Mouse (Mus musculus) midbrain, postnatal 0 days (tissue): ENCODE data around the gene Ndufs3. TPM values are rescaled to one million over a fixed set of nuclear protein-coding genes. Genes with fewer than 3 reads are reported as not detected.

ENCODE experiments used
- ATAC-seq: fragments of 200-750 bp; cut with Nextera tagmentation; 2 replicates; pipeline ENCODE4 v1.8.0; 2017; ENCODE audit warnings: moderate number of reproducible peaks, mild to moderate bottlenecking, moderate TSS enrichment, moderate library complexity; ENCODE audit not compliant: low FRiP score
- DNase-seq: peaks from one replicate; pipeline ENCODE4 v3.0.0-alpha.2; 2015; ENCODE audit warnings: low spot score
- H3K27ac ChIP-seq: fragments of 300-500 bp; sonication (generic); 2 replicates; pipeline ENCODE4 v1.5.1; 2014; ENCODE audit warnings: low read depth, mild to moderate bottlenecking, low read length, mixed read lengths
- H3K27me3 ChIP-seq: fragments of 300-500 bp; sonication (generic); 2 replicates; pipeline ENCODE4 v1.6.1; 2014; ENCODE audit warnings: low read length, control low read depth, mixed read lengths; ENCODE audit not compliant: insufficient read depth
- H3K36me3 ChIP-seq: fragments of 300-500 bp; sonication (generic); 2 replicates; pipeline ENCODE4 v1.6.1; 2014; ENCODE audit warnings: low read length, control low read depth, mixed read lengths; ENCODE audit not compliant: insufficient read depth
- H3K4me1 ChIP-seq: fragments of 300-500 bp; sonication (generic); 2 replicates; pipeline ENCODE4 v1.6.1; 2014; ENCODE audit warnings: mild to moderate bottlenecking, control low read depth, antibody characterized with exemption, low read length, mixed read lengths; ENCODE audit not compliant: insufficient read depth
- H3K4me2 ChIP-seq: fragments of 300-500 bp; sonication (generic); 2 replicates; pipeline ENCODE4 v1.6.1; 2014; ENCODE audit warnings: low read depth, mild to moderate bottlenecking, low read length, mixed read lengths; ENCODE audit not compliant: poor library complexity, severe bottlenecking
- H3K4me3 ChIP-seq: fragments of 300-500 bp; sonication (generic); 2 replicates; pipeline ENCODE4 v1.5.1; 2014; ENCODE audit warnings: low read depth, mild to moderate bottlenecking, low read length, moderate library complexity
- H3K9ac ChIP-seq: fragments of 300-500 bp; sonication (generic); replicated peaks from 2 replicates; pipeline ENCODE4 v1.6.1; 2014; ENCODE audit warnings: mild to moderate bottlenecking, low read length, moderate library complexity, mixed read lengths; ENCODE audit not compliant: poor library complexity, severe bottlenecking
- H3K9me3 ChIP-seq: fragments of 300-500 bp; sonication (generic); 2 replicates; pipeline ENCODE4 v1.6.1; 2016; ENCODE audit warnings: low read length, control low read depth
- CTCF ChIP-seq: IDR thresholded peaks from 2 replicates; pipeline ENCODE4 v1.5.1; 2016; ENCODE audit warnings: antibody characterized with exemption, mild to moderate bottlenecking
- WGBS: fragments of 180-500 bp; shearing (Covaris S2); extraction: QIAGEN DNeasy Blood & Tissue Kit; methylation state at CpG from one replicate; pipeline ENCODE4 v1.1.7; 2014; 5-methylcytosine and 5-hydroxymethylcytosine counted together
- polyA plus RNA-seq: library from polyadenylated mRNA; unstranded; fragments of >200 nt; fragmentation: Nextera tagmentation; extraction: Ambion mirVana; gene quantifications from 2 replicates; pipeline ENCODE4 v1.2.1, GENCODE M21; 2015
- total RNA-seq: library from RNA; depleted of rRNA; stranded (reverse); fragments of >200 nt; gene quantifications from 2 replicates; pipeline ENCODE4 v1.2.3, GENCODE M21; 2014

The Ndufs3 gene
- total and polyA plus RNA-seq, 2 experiments from 2014 or later, result 196 to 251 TPM

GRCm38 (mm10) chr2:90940233-90941229, 35.9 kb upstream of the Ndufs3 start, which contains the start of gene Celf1:
Celf1 (plus strand) TSS chr2:90940382.
- peak within 1 kb of the TSS; percentile 73 for H3K4me3 ChIP-seq
- peak within 1 kb of the TSS; percentile 65 for H3K4me2 ChIP-seq
- H3K9me3 ChIP-seq, result no peaks in the 10 kb centered on the region
- peak within 1 kb of the TSS; percentile 89 for H3K9ac ChIP-seq
- peak within 1 kb of the TSS; percentile 90 for H3K27ac ChIP-seq
- WGBS, result under 1% methylated on average over 75 of the region's 113 CpGs
- H3K4me1 ChIP-seq, result peaks cover 13% of the 10 kb centered on the region
- ATAC-seq (peak; percentile 95), DNase-seq (peak; percentile 93)
- no peaks in the 10 kb centered on the region for H3K27me3 ChIP-seq
- no peaks in the 10 kb centered on the region for H3K36me3 ChIP-seq
- peak; percentile 65 for TF ChIP-seq CTCF

DNA sequence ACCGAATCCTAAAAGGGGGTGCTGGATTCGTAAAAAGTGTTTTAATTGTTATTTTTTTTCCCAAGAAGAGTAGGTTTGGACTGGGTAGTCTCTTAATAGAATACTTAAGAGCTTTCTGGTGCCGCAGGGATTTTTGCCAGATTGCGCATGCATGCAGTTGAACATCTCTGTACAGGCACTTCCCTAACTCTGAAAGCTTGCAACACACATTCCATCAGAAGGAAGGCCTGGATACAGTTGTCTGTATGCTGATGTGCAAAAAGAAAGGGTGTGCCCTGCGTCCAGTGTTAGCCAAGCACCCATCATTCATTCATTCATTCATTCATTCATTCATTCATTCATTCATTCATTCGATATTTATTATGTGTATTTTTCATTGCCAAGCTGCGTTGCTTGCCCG, 35.1 kb upstream of the Ndufs3 start:
- DNase-seq (peak; percentile 15), ATAC-seq (peak; percentile 65)
- no peak for TF ChIP-seq CTCF
- H3K9me3 ChIP-seq, result no peaks in the 10 kb centered on the region
- WGBS, result 38% methylated on average over 8 of the region's 8 CpGs
- H3K4me1 ChIP-seq, result peaks cover 13% of the 10 kb centered on the region
- H3K4me2 ChIP-seq, result peak overlapping the region; percentile 65
- no peaks in the 10 kb centered on the region for H3K36me3 ChIP-seq
- peak overlapping the region; percentile 73 for H3K4me3 ChIP-seq
- peak overlapping the region; percentile 89 for H3K9ac ChIP-seq
- H3K27me3 ChIP-seq, result no peaks in the 10 kb centered on the region
- peak overlapping the region; percentile 90 for H3K27ac ChIP-seq

- H3K36me3 ChIP-seq, result no peaks in the 10 kb centered on the region
- ATAC-seq, result no peak
- no peak for DNase-seq
- H3K4me2 ChIP-seq, result no peak overlapping the region
- WGBS, result 74% methylated on average over 3 of the region's 3 CpGs
- H3K27ac ChIP-seq, result no peak overlapping the region
- peaks cover 13% of the 10 kb centered on the region for H3K4me1 ChIP-seq
- no peaks in the 10 kb centered on the region for H3K27me3 ChIP-seq
- TF ChIP-seq CTCF, result peak; percentile 8; the same call in 1 of the 2 replicates
- no peaks in the 10 kb centered on the region for H3K9me3 ChIP-seq
- H3K9ac ChIP-seq, result no peak overlapping the region
- H3K4me3 ChIP-seq, result no peak overlapping the region
Measured at GRCm38 (mm10) chr2:90938362-90938761, 33.7 kb upstream of the Ndufs3 start.

GRCm38 (mm10) chr2:90932273-90932672, 27.6 kb upstream of the Ndufs3 start:
- WGBS, result 79% methylated on average over 2 of the region's 2 CpGs
- no peak for DNase-seq

GRCm38 (mm10) chr2:90931829-90932228, 27.2 kb upstream of the Ndufs3 start:
- 84% methylated on average over 8 of the region's 8 CpGs for WGBS
- H3K36me3 ChIP-seq, result no peaks in the 10 kb centered on the region
- DNase-seq, result no peak
- H3K27ac ChIP-seq, result no peak overlapping the region
- no peaks in the 10 kb centered on the region for H3K27me3 ChIP-seq
- H3K9me3 ChIP-seq, result no peaks in the 10 kb centered on the region
- no peak for TF ChIP-seq CTCF
- H3K4me3 ChIP-seq, result no peak overlapping the region
- ATAC-seq, result no peak
- H3K9ac ChIP-seq, result no peak overlapping the region
- no peaks in the 10 kb centered on the region for H3K4me1 ChIP-seq
- no peak overlapping the region for H3K4me2 ChIP-seq

More at GRCm38 (mm10) chr2:90932273-90932672, 27.6 kb upstream of the Ndufs3 start:
- Histone ChIP-seq H3K4me3 (no peak overlapping the region), H3K9ac (no peak overlapping the region), H3K27me3 (no peaks in the 10 kb centered on the region), H3K36me3 (no peaks in the 10 kb centered on the region), H3K27ac (no peak overlapping the region), H3K4me1 (no peaks in the 10 kb centered on the region), H3K4me2 (no peak overlapping the region), H3K9me3 (no peaks in the 10 kb centered on the region)
- no peak for TF ChIP-seq CTCF
- no peak for ATAC-seq

DNA sequence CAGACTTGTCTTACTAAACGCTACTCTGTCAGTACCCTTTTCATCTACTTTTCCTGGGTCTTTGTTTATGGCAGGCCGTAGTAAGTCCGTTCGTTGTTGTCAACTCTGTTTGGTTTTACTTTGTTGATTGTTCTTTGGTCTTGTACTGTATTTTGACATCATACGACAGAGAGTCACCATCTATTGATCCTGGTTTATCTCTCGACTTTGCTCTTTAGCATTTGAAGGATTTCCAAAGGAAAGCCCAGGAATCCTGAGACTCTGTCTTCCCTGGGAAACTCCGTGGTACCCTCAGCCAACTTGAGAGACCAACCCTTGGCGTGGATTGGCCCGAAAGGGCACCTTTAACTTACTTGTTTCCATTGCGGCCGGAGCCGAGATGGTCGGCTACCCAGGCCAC, 23.9 kb upstream of the Ndufs3 start:
- Histone ChIP-seq H3K4me2 (no peak overlapping the region), H3K4me1 (no peaks in the 10 kb centered on the region), H3K27ac (no peak overlapping the region), H3K4me3 (no peak overlapping the region), H3K36me3 (no peaks in the 10 kb centered on the region), H3K27me3 (no peaks in the 10 kb centered on the region), H3K9ac (no peak overlapping the region), H3K9me3 (no peaks in the 10 kb centered on the region)
- TF ChIP-seq CTCF, result no peak
- ATAC-seq, result no peak
- no peak for DNase-seq
- 82% methylated on average over 13 of the region's 13 CpGs for WGBS
